Mouse (Mus musculus): ENCODE measurements around the gene Ifih1.

- TF ChIP-seq CTCF (IDR thresholded peaks at IDR 0.05; ENCODE audit: extremely low read depth, insufficient read depth, insufficient read length, insufficient replicate concordance) (no peak), POLR2A (IDR thresholded peaks at IDR 0.05; ENCODE audit: low read depth, low read length) (no peak)
Measured at GRCm38 (mm10) chr2:62656072-62656471, 10.0 kb upstream of the Ifih1 start.
